In the genomic region with DNA sequence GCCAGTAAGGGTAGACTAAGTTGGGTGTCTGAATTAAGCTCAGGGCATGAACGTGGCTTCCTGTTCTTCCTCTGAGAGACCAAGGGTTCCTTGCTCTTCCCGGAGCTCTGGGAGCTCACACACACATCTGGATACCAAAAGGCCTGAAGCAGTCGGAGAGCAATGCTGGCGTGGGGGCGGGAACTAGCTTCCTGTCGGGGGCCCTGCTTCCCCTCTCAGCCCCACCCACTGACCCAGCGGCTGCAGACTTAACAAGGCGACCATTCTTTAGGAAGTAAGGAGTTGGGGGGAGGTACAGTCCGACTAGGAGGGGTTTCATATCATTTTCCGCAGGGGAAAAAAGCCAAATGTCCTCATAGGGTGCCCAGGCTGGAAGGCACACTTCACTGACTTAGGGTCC, we compare ENCODE assay signal across 8 mouse cellular contexts.
DNase-seq lines count a peak whose midpoint lies in the region; ATAC-seq and TF ChIP-seq lines count a peak whose summit lies in the region.

No protein-coding gene starts in this region.

- H3K4me2 ChIP-seq in midbrain, embryonic 16.5 days (ENCODE audit: low read length) = no peak overlapping the region
- no peak overlapping the region for H3K4me2 ChIP-seq in midbrain, embryonic 15.5 days
- H3K4me2 ChIP-seq in embryonic facial prominence, embryonic 11.5 days (ENCODE audit: low read depth, low read length) = no peak overlapping the region
- no peak overlapping the region for H3K4me2 ChIP-seq in hindbrain, embryonic 11.5 days (replicated peaks; ENCODE audit: low read depth, low read length)
- H3K4me2 ChIP-seq in limb, embryonic 14.5 days (replicated peaks; ENCODE audit: low read depth, low read length, severe bottlenecking) = no peak overlapping the region; the same call in 1 of the 2 replicates
- H3K4me2 ChIP-seq in neural tube, embryonic 13.5 days = no peak overlapping the region

- TF ChIP-seq CTCF in cerebellum, adult 2 months (IDR thresholded peaks at IDR 0.05; ENCODE audit: borderline replicate concordance, insufficient read depth, low read depth, low read length) = no peak

- H3K4me3 ChIP-seq in midbrain, embryonic 16.5 days (ENCODE audit: low read depth, low read length) = no peak overlapping the region
- H3K4me3 ChIP-seq in midbrain, embryonic 15.5 days = no peak overlapping the region
- no peak overlapping the region for H3K4me3 ChIP-seq in embryonic facial prominence, embryonic 11.5 days (ENCODE audit: low read depth, low read length)
- no peak overlapping the region for H3K4me3 ChIP-seq in hindbrain, embryonic 11.5 days (ENCODE audit: low read depth, low read length)
- no peak overlapping the region for H3K4me3 ChIP-seq in limb, embryonic 14.5 days (replicated peaks; ENCODE audit: low read length)
- no peak overlapping the region for H3K4me3 ChIP-seq in neural tube, embryonic 13.5 days
- H3K4me3 ChIP-seq in cerebellum, adult 2 months (replicated peaks; ENCODE audit: insufficient read depth, low read depth, low read length) = no peak overlapping the region

- WGBS in midbrain, embryonic 16.5 days = 70% methylated on average over 10 of the region's 10 CpGs
- WGBS in midbrain, embryonic 15.5 days = 70% methylated on average over 10 of the region's 10 CpGs
- WGBS in embryonic facial prominence, embryonic 11.5 days = 16% methylated on average over 10 of the region's 10 CpGs
- WGBS in hindbrain, embryonic 11.5 days = 53% methylated on average over 10 of the region's 10 CpGs
- WGBS in limb, embryonic 14.5 days = 6% methylated on average over 10 of the region's 10 CpGs
- 51% methylated on average over 10 of the region's 10 CpGs for WGBS in neural tube, embryonic 13.5 days
- WGBS in cerebellum, adult 2 months = 64% methylated on average over 10 of the region's 10 CpGs

- H3K9me3 ChIP-seq in midbrain, embryonic 16.5 days (replicated peaks; ENCODE audit: control insufficient read depth, low read length, poor library complexity, severe bottlenecking) = no peaks in the 10 kb centered on the region
- H3K9me3 ChIP-seq in midbrain, embryonic 15.5 days = no peaks in the 10 kb centered on the region
- no peaks in the 10 kb centered on the region for H3K9me3 ChIP-seq in embryonic facial prominence, embryonic 11.5 days (replicated peaks; ENCODE audit: control insufficient read depth, low read length)
- no peaks in the 10 kb centered on the region for H3K9me3 ChIP-seq in hindbrain, embryonic 11.5 days (ENCODE audit: control insufficient read depth, low read length)
- no peaks in the 10 kb centered on the region for H3K9me3 ChIP-seq in limb, embryonic 14.5 days (ENCODE audit: control insufficient read depth, low read length)
- H3K9me3 ChIP-seq in neural tube, embryonic 13.5 days = no peaks in the 10 kb centered on the region

- H3K9ac ChIP-seq in midbrain, embryonic 16.5 days (ENCODE audit: low read depth, low read length) = no peak overlapping the region
- no peak overlapping the region for H3K9ac ChIP-seq in midbrain, embryonic 15.5 days
- H3K9ac ChIP-seq in embryonic facial prominence, embryonic 11.5 days (replicated peaks; ENCODE audit: low read length) = no peak overlapping the region
- no peak overlapping the region for H3K9ac ChIP-seq in hindbrain, embryonic 11.5 days (ENCODE audit: low read depth, low read length)
- no peak overlapping the region for H3K9ac ChIP-seq in limb, embryonic 14.5 days (ENCODE audit: low read depth, low read length, severe bottlenecking)
- no peak overlapping the region for H3K9ac ChIP-seq in neural tube, embryonic 13.5 days

- H3K27me3 ChIP-seq in midbrain, embryonic 16.5 days (ENCODE audit: control insufficient read depth, insufficient read depth, low read depth, low read length) = no peaks in the 10 kb centered on the region
- no peaks in the 10 kb centered on the region for H3K27me3 ChIP-seq in midbrain, embryonic 15.5 days (replicated peaks)
- H3K27me3 ChIP-seq in embryonic facial prominence, embryonic 11.5 days (ENCODE audit: control insufficient read depth, insufficient read depth, low read length) = no peaks in the 10 kb centered on the region
- H3K27me3 ChIP-seq in hindbrain, embryonic 11.5 days (ENCODE audit: control insufficient read depth, insufficient read depth, low read length) = no peaks in the 10 kb centered on the region
- no peaks in the 10 kb centered on the region for H3K27me3 ChIP-seq in limb, embryonic 14.5 days (ENCODE audit: control insufficient read depth, insufficient read depth, low read length)
- no peaks in the 10 kb centered on the region for H3K27me3 ChIP-seq in neural tube, embryonic 13.5 days
- H3K27me3 ChIP-seq in cerebellum, adult 2 months (ENCODE audit: control insufficient read depth, insufficient read depth, low read length) = no peaks in the 10 kb centered on the region

- ATAC-seq in midbrain, embryonic 16.5 days = no peak
- ATAC-seq in midbrain, embryonic 15.5 days (replicated peaks) = no peak
- peak; percentile 61 for ATAC-seq in embryonic facial prominence, embryonic 11.5 days (replicated peaks; ENCODE audit: insufficient number of reproducible peaks, low FRiP score, low TSS enrichment, low read depth)
- ATAC-seq in hindbrain, embryonic 11.5 days (ENCODE audit: low FRiP score) = no peak
- peak; percentile 83 for ATAC-seq in limb, embryonic 14.5 days (ENCODE audit: low FRiP score, low read depth)
- no peak for ATAC-seq in neural tube, embryonic 13.5 days (ENCODE audit: low read depth)

- no peaks in the 10 kb centered on the region for H3K4me1 ChIP-seq in midbrain, embryonic 16.5 days (ENCODE audit: control insufficient read depth, insufficient read depth, low read length)
- H3K4me1 ChIP-seq in midbrain, embryonic 15.5 days = no peaks in the 10 kb centered on the region
- H3K4me1 ChIP-seq in embryonic facial prominence, embryonic 11.5 days (ENCODE audit: control insufficient read depth, insufficient read depth, low read length) = no peaks in the 10 kb centered on the region
- no peaks in the 10 kb centered on the region for H3K4me1 ChIP-seq in hindbrain, embryonic 11.5 days (replicated peaks; ENCODE audit: control insufficient read depth, insufficient read depth, low read length)
- peaks cover 8% of the 10 kb centered on the region for H3K4me1 ChIP-seq in limb, embryonic 14.5 days (ENCODE audit: control insufficient read depth, insufficient read depth, low read length)
- no peaks in the 10 kb centered on the region; the same call in 1 of the 2 replicates for H3K4me1 ChIP-seq in neural tube, embryonic 13.5 days (replicated peaks)
- H3K4me1 ChIP-seq in cerebellum, adult 2 months (ENCODE audit: control insufficient read depth, insufficient read depth, low read length) = no peaks in the 10 kb centered on the region

- DNase-seq in embryonic facial prominence, embryonic 11.5 days (ENCODE audit: low spot score) = peak; percentile 89
- peak; percentile 68 for DNase-seq in hindbrain, embryonic 11.5 days (ENCODE audit: low spot score)
- DNase-seq in limb, embryonic 14.5 days (ENCODE audit: low spot score) = peak; percentile 91
- no peak for DNase-seq in cerebellum, adult 2 months
- no peak for DNase-seq in ovary, postnatal 36 days (ENCODE audit: low spot score)

- H3K27ac ChIP-seq in midbrain, embryonic 16.5 days (ENCODE audit: low read length) = peak overlapping the region; percentile 7; the same call in 1 of the 2 replicates
- no peak overlapping the region for H3K27ac ChIP-seq in midbrain, embryonic 15.5 days
- H3K27ac ChIP-seq in embryonic facial prominence, embryonic 11.5 days (replicated peaks; ENCODE audit: low read depth, low read length) = peak overlapping the region; percentile 80
- H3K27ac ChIP-seq in hindbrain, embryonic 11.5 days (ENCODE audit: low read depth, low read length) = no peak overlapping the region
- peak overlapping the region; percentile 92 for H3K27ac ChIP-seq in limb, embryonic 14.5 days (replicated peaks; ENCODE audit: low read depth, low read length)
- H3K27ac ChIP-seq in neural tube, embryonic 13.5 days (replicated peaks) = peak overlapping the region; percentile 56
- H3K27ac ChIP-seq in cerebellum, adult 2 months (ENCODE audit: insufficient read depth, low read length) = no peak overlapping the region

- H3K36me3 ChIP-seq in midbrain, embryonic 16.5 days (ENCODE audit: control insufficient read depth, insufficient read depth, low read length) = peaks cover 37% of the 10 kb centered on the region
- peaks cover 59% of the 10 kb centered on the region for H3K36me3 ChIP-seq in midbrain, embryonic 15.5 days (replicated peaks)
- H3K36me3 ChIP-seq in embryonic facial prominence, embryonic 11.5 days (replicated peaks; ENCODE audit: control insufficient read depth, insufficient read depth, low read depth, low read length) = peaks cover 21% of the 10 kb centered on the region
- peaks cover 14% of the 10 kb centered on the region for H3K36me3 ChIP-seq in hindbrain, embryonic 11.5 days (ENCODE audit: control insufficient read depth, insufficient read depth, low read length)
- H3K36me3 ChIP-seq in limb, embryonic 14.5 days (ENCODE audit: control insufficient read depth, insufficient read depth, low read length) = peaks cover 96% of the 10 kb centered on the region
- H3K36me3 ChIP-seq in neural tube, embryonic 13.5 days = peaks cover 100% of the 10 kb centered on the region

- TF ChIP-seq POLR2A in limb, embryonic 14.5 days (IDR thresholded peaks at IDR 0.05; ENCODE audit: borderline replicate concordance, extremely low read depth, insufficient read depth, insufficient read length) = no peak
- no peak for TF ChIP-seq POLR2A in cerebellum, adult 2 months (IDR thresholded peaks at IDR 0.05; ENCODE audit: borderline replicate concordance, insufficient read depth, low read length)

Comparison
In these comparisons a context has a peak if more than half of its experiments do, and no peak if none do; other contexts are left out.
1. H3K27ac ChIP-seq: peak in midbrain, embryonic 16.5 days (single experiment), embryonic facial prominence, embryonic 11.5 days (single experiment), limb, embryonic 14.5 days (single experiment) and neural tube, embryonic 13.5 days (single experiment); none in midbrain, embryonic 15.5 days (single experiment), hindbrain, embryonic 11.5 days (single experiment) and cerebellum, adult 2 months (single experiment).
2. ATAC-seq: peak in embryonic facial prominence, embryonic 11.5 days (single experiment) and limb, embryonic 14.5 days (single experiment); none in midbrain, embryonic 16.5 days (single experiment), midbrain, embryonic 15.5 days (single experiment), hindbrain, embryonic 11.5 days (single experiment) and neural tube, embryonic 13.5 days (single experiment).
3. DNase-seq: peak in embryonic facial prominence, embryonic 11.5 days (single experiment), hindbrain, embryonic 11.5 days (single experiment) and limb, embryonic 14.5 days (single experiment); none in cerebellum, adult 2 months (0 of 2) and ovary, postnatal 36 days (single experiment).